Mouse (Mus musculus) hindbrain, embryonic 16.5 days (tissue): ENCODE measurements around the gene Gm11595. TPM values are rescaled to one million over a fixed set of nuclear protein-coding genes. Genes with fewer than 3 reads are reported as not detected.
"Not testable (repeated sequence)": the region's sequence is repeated elsewhere in the genome, so short reads cannot be mapped to it uniquely, and the experiment has no call there.

Experiments
- ATAC-seq: fragments of 200-750 bp; cut with Nextera tagmentation; 2 replicates; pipeline ENCODE4 v1.8.0; 2017; ENCODE audit warnings: moderate TSS enrichment, moderate library complexity
- H3K27ac ChIP-seq: fragments of 300-500 bp; sonication (generic); 2 replicates; pipeline ENCODE4 v1.5.1; 2014; ENCODE audit warnings: low read depth, mild to moderate bottlenecking, control low read depth, low read length, moderate library complexity
- H3K27me3 ChIP-seq: fragments of 300-500 bp; sonication (generic); replicated peaks from 2 replicates; pipeline ENCODE4 v1.6.1; 2014; ENCODE audit warnings: low read length; ENCODE audit not compliant: control insufficient read depth, insufficient read depth
- H3K36me3 ChIP-seq: fragments of 300-500 bp; sonication (generic); 2 replicates; pipeline ENCODE4 v1.6.1; 2014; ENCODE audit warnings: mild to moderate bottlenecking, low read length, moderate library complexity, mixed read lengths; ENCODE audit not compliant: control insufficient read depth, insufficient read depth
- H3K4me1 ChIP-seq: fragments of 300-500 bp; sonication (generic); 2 replicates; pipeline ENCODE4 v1.6.1; 2014; ENCODE audit warnings: low read depth, low read length; ENCODE audit not compliant: control insufficient read depth, insufficient read depth
- H3K4me2 ChIP-seq: fragments of 300-500 bp; sonication (generic); 2 replicates; pipeline ENCODE4 v1.6.1; 2014; ENCODE audit warnings: mild to moderate bottlenecking, low read length, control low read depth, moderate library complexity
- H3K4me3 ChIP-seq: fragments of 300-500 bp; sonication (generic); 2 replicates; pipeline ENCODE4 v1.5.1; 2014; ENCODE audit warnings: mild to moderate bottlenecking, low read length, control low read depth, moderate library complexity
- H3K9ac ChIP-seq: fragments of 300-500 bp; sonication (generic); 2 replicates; pipeline ENCODE4 v1.6.1; 2014; ENCODE audit warnings: low read depth, mild to moderate bottlenecking, control low read depth, low read length, moderate library complexity
- H3K9me3 ChIP-seq: fragments of 300-500 bp; sonication (generic); 2 replicates; pipeline ENCODE4 v1.6.1; 2014; ENCODE audit warnings: mild to moderate bottlenecking, low read length, moderate library complexity; ENCODE audit not compliant: control insufficient read depth
- WGBS: fragments of 180-500 bp; shearing (Covaris S2); extraction: QIAGEN DNeasy Blood & Tissue Kit; methylation state at CpG from one replicate; pipeline ENCODE4 v1.1.7; 2014; 5-methylcytosine and 5-hydroxymethylcytosine counted together
- polyA plus RNA-seq: library from polyadenylated mRNA; unstranded; fragments of >200 nt; fragmentation: Nextera tagmentation; extraction: Ambion mirVana; gene quantifications from 2 replicates; pipeline ENCODE4 v1.2.1, GENCODE M21; 2015

Gm11595 gene
- polyA plus RNA-seq: not detected in 2 replicates

DNA sequence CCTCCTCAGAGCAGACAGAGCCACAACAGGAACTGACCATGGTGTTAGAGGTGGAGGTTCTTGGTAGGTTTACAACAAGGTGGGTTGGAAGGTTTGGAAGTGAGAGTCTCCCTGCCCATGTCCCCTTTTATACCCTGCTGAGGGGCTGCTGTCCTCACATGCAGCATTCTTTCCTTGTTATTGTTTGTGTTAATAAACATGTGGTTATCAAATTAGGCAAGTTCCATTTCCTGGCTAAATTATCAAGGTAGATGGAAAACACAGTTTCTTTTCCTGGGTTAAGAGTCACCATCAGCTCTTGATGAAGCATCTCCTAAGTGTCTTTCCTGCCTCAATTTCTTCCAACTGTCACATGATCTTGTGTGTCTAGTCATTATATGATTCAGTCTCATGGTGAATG lies at the start of gene Gm11595:
Gene Gm11595, minus strand, starts transcription at position 101 of the 400 bp plus-strand sequence.
- not testable (repeated sequence) for H3K27me3 ChIP-seq, H3K36me3 ChIP-seq, H3K9ac ChIP-seq, ATAC-seq, H3K9me3 ChIP-seq, H3K27ac ChIP-seq, H3K4me2 ChIP-seq, H3K4me1 ChIP-seq, H3K4me3 ChIP-seq

DNA sequence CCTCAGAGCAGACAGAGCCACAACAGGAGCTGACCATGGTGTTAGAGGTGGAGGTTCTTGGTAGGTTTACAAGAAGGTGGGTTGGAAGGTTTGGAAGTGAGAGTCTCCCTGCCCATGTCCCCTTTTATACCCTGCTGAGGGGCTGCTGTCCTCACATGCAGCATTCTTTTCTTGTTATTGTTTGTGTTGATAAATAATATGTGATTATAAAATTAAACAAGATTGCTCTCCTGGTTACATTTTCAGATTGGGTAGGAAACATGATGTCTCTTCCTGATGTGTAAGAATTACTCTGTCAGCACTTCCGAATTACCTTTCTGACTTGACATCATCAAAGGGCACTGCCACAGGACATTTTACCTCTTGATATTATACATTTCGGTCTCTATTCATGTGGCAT lies 42.9 kb upstream of the Gm11595 start, which contains the start of gene Gm11564:
Gene Gm11564, minus strand, starts transcription at position 101 of the 400 bp plus-strand sequence.
- not testable (repeated sequence) for ATAC-seq, H3K27ac ChIP-seq, H3K27me3 ChIP-seq, H3K4me3 ChIP-seq, H3K36me3 ChIP-seq, H3K9me3 ChIP-seq, H3K9ac ChIP-seq, H3K4me2 ChIP-seq, H3K4me1 ChIP-seq
- WGBS: 90% methylated on average over 2 of the region's 2 CpGs

DNA sequence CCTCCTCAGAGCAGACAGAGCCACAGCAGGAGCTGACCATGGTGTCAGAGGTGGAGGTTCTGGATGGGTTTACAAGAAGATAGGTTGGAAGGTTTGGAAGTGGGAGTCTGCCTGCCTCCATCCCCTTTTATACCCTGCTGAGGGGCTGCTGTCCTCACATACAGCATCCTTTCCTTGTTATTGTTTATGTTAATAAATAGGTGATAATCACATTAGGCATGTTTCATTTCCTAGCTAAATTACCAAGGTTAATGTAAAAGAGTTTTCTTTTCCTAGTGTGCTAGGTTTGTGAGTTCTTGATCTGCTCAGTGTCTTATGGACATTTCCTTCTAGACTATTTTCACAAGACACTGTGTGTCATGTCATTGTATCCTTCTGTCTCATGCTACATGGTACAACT lies 37.1 kb upstream of the Gm11595 start, which contains the start of gene Krtap4-13:
Gene Krtap4-13, minus strand, starts transcription at position 101 of the 400 bp plus-strand sequence.
- not testable (repeated sequence) for H3K36me3 ChIP-seq, H3K9me3 ChIP-seq, H3K27ac ChIP-seq, H3K4me3 ChIP-seq, H3K27me3 ChIP-seq, H3K9ac ChIP-seq, H3K4me1 ChIP-seq, H3K4me2 ChIP-seq, ATAC-seq

DNA sequence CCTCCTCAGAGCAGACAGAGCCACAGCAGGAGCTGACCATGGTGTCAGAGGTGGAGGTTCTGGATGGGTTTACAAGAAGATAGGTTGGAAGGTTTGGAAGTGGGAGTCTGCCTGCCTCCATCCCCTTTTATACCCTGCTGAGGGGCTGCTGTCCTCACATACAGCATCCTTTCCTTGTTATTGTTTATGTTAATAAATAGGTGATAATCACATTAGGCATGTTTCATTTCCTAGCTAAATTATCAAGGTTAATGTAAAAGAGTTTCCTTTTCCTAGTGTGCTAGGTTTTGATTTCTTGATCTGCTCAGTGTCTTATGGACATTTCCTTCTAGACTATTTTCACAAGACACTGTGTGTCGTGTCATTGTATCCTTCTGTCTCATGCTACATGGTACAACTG lies 31.6 kb upstream of the Gm11595 start, which contains the start of gene Gm11554:
Gene Gm11554, minus strand, starts transcription at position 101 of the 400 bp plus-strand sequence.
- no CpG with 5 or more reads among the region's 1 CpGs for WGBS
- not testable (repeated sequence) for H3K9ac ChIP-seq, H3K27me3 ChIP-seq, H3K36me3 ChIP-seq, ATAC-seq, H3K4me3 ChIP-seq, H3K27ac ChIP-seq, H3K4me1 ChIP-seq, H3K4me2 ChIP-seq, H3K9me3 ChIP-seq

DNA sequence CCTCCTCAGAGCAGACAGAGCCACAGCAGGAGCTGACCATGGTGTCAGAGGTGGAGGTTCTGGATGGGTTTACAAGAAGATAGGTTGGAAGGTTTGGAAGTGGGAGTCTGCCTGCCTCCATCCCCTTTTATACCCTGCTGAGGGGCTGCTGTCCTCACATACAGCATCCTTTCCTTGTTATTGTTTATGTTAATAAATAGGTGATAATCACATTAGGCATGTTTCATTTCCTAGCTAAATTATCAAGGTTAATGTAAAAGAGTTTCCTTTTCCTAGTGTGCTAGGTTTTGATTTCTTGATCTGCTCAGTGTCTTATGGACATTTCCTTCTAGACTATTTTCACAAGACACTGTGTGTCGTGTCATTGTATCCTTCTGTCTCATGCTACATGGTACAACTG lies 26.1 kb upstream of the Gm11595 start, which contains the start of gene Gm11569:
Gene Gm11569, minus strand, starts transcription at position 101 of the 400 bp plus-strand sequence.
- H3K4me2 ChIP-seq, H3K27me3 ChIP-seq, H3K9ac ChIP-seq, H3K4me1 ChIP-seq, H3K9me3 ChIP-seq, H3K36me3 ChIP-seq, ATAC-seq, H3K27ac ChIP-seq, H3K4me3 ChIP-seq: not testable (repeated sequence)
- WGBS: no CpG with 5 or more reads among the region's 1 CpGs

DNA sequence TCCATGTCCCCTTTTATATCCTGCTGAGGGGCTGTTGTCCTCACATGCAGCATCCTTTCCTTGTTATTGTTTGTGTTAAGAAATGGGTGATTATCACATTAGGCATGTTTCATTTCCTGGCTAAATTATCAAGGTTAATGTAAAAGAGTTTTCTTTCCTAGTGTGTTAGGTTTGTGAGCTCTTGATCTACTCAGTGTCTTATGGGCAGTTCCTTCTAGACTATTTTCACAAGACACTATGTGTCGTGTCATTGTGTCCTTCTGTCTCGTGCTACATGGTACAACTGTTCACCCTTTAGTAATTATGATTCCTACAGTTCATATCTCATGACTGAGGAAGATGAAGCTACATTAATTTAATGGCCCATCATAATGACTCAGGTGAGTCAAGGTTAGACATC lies 20.7 kb upstream of the Gm11595 start, which contains the start of gene Gm11596:
Gene Gm11596, minus strand, starts transcription at position 101 of the 400 bp plus-strand sequence.
- Histone ChIP-seq H3K36me3 (no peaks in the 10 kb centered on the region), H3K4me2 (no peak within 1 kb of the TSS), H3K4me3 (no peak within 1 kb of the TSS), H3K4me1 (no peaks in the 10 kb centered on the region), H3K27ac (no peak within 1 kb of the TSS), H3K9me3 (no peaks in the 10 kb centered on the region), H3K9ac (no peak within 1 kb of the TSS), H3K27me3 (no peaks in the 10 kb centered on the region)
- no peak for ATAC-seq
- WGBS: 76% methylated on average over 2 of the region's 2 CpGs

DNA sequence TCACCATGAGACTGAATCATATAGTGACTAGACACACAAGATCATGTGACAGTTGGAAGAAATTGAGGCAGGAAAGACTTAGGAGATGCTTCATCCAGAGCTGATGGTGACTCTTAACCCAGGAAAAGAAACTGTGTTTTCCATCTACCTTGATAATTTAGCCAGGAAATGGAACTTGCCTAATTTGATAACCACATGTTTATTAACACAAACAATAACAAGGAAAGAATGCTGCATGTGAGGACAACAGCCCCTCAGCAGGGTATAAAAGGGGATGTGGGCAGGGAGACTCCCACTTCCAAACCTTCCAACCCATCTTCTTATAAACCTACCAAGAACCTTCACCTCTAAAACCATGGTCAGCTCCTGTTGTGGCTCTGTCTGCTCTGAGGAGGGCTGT lies 12.2 kb upstream of the Gm11595 start, which contains the start of gene Krtap4-9:
Gene Krtap4-9, plus strand, starts transcription at position 301 of the 400 bp plus-strand sequence.
- not testable (repeated sequence) for H3K9me3 ChIP-seq, H3K4me2 ChIP-seq, H3K27me3 ChIP-seq, H3K4me3 ChIP-seq, H3K4me1 ChIP-seq, H3K36me3 ChIP-seq, ATAC-seq, H3K9ac ChIP-seq, H3K27ac ChIP-seq

DNA sequence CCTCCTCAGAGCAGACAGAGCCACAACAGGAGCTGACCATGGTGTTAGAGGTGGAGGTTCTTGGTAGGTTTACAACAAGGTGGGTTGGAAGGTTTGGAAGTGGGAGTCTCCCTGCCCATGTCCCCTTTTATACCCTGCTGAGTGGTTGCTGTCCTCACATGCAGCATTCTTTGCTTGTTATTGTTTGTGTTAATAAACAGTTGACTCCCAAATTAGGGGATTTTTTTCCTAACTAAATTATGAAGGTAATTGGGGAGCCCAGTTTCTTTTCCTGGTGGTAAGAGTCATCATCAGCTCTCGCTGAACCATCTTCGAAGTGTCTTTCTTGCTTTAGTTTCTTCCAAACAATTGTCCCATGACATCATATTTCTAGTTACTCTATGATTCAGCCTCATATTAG lies 7.9 kb upstream of the Gm11595 start, which contains the start of gene Krtap4-8:
Gene Krtap4-8, minus strand, starts transcription at position 101 of the 400 bp plus-strand sequence.
- Histone ChIP-seq H3K36me3 (no peaks in the 10 kb centered on the region), H3K4me1 (no peaks in the 10 kb centered on the region; the same call in 1 of the 2 replicates), H3K4me3 (no peak within 1 kb of the TSS), H3K9me3 (no peaks in the 10 kb centered on the region), H3K9ac (no peak within 1 kb of the TSS), H3K27ac (no peak within 1 kb of the TSS), H3K4me2 (no peak within 1 kb of the TSS), H3K27me3 (no peaks in the 10 kb centered on the region)
- ATAC-seq: no peak
- 98% methylated on average over 2 of the region's 2 CpGs for WGBS

DNA sequence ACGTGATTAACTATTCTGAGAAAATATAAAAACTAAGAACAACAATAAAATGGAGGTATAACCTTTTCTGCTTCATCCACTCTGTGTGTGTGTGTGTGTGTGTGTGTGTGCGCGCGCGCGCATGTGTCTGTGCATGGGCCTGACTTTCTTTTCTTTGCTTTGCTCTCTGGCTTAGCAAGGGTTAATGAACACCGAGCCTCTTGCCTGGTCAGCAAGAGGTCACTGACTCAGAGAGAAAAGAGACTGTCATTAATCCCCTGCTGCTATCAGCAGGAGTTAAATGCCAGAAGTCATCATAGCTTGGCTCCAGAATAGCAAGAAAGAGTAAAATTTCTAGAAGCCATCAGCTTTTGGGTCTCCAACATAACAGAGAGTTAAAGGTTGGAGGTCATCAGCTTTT lies 5.7 kb upstream of the Gm11595 start:
- WGBS: 42% methylated on average over 7 of the region's 7 CpGs
- no peak for ATAC-seq
- Histone ChIP-seq H3K27ac (no peak overlapping the region), H3K9ac (no peak overlapping the region), H3K4me3 (no peak overlapping the region), H3K4me2 (no peak overlapping the region), H3K27me3 (no peaks in the 10 kb centered on the region), H3K4me1 (no peaks in the 10 kb centered on the region; the same call in 1 of the 2 replicates), H3K9me3 (no peaks in the 10 kb centered on the region), H3K36me3 (no peaks in the 10 kb centered on the region)
